Mouse (Mus musculus) stomach, postnatal 0 days (tissue): ENCODE results near the gene Cd83. TPM values are rescaled to one million over a fixed set of nuclear protein-coding genes. Genes with fewer than 3 reads are reported as not detected.

Experiments
- ATAC-seq: fragments of 200-750 bp; cut with Nextera tagmentation; 2 replicates; pipeline ENCODE4 v1.8.0; 2017; ENCODE audit not compliant: low FRiP score, low TSS enrichment
- DNase-seq: peaks from one replicate; pipeline ENCODE4 v3.0.0-alpha.2; 2016; ENCODE audit warnings: low spot score
- H3K27ac ChIP-seq: fragments of 300-500 bp; sonication (generic); replicated peaks from 2 replicates; pipeline ENCODE4 v1.5.1; 2014; ENCODE audit warnings: mild to moderate bottlenecking, control low read depth
- H3K27me3 ChIP-seq: fragments of 300-500 bp; sonication (generic); 2 replicates; pipeline ENCODE4 v1.6.1; 2014; ENCODE audit warnings: low read length; ENCODE audit not compliant: control insufficient read depth, insufficient read depth
- H3K36me3 ChIP-seq: fragments of 300-500 bp; sonication (generic); 2 replicates; pipeline ENCODE4 v1.6.1; 2014; ENCODE audit warnings: low read length, mixed read lengths; ENCODE audit not compliant: control insufficient read depth, insufficient read depth
- H3K4me1 ChIP-seq: fragments of 300-500 bp; sonication (generic); replicated peaks from 2 replicates; pipeline ENCODE4 v1.6.1; 2014; ENCODE audit warnings: antibody characterized with exemption; ENCODE audit not compliant: control insufficient read depth, insufficient read depth
- H3K4me2 ChIP-seq: fragments of 300-500 bp; sonication (generic); replicated peaks from 2 replicates; pipeline ENCODE4 v1.6.1; 2014; ENCODE audit warnings: low read depth, mild to moderate bottlenecking, control low read depth, moderate library complexity
- H3K4me3 ChIP-seq: fragments of 300-500 bp; sonication (generic); 2 replicates; pipeline ENCODE4 v1.5.1; 2014; ENCODE audit warnings: low read depth, low read length, control low read depth
- H3K9ac ChIP-seq: fragments of 300-500 bp; sonication (generic); 2 replicates; pipeline ENCODE4 v1.6.1; 2014; ENCODE audit warnings: mild to moderate bottlenecking, low read length, control low read depth, mixed read lengths
- H3K9me3 ChIP-seq: fragments of 300-500 bp; sonication (generic); 2 replicates; pipeline ENCODE4 v1.6.1; 2016; ENCODE audit warnings: low read length; ENCODE audit not compliant: control insufficient read depth
- CTCF ChIP-seq: IDR thresholded peaks from 2 replicates; pipeline ENCODE4 v1.5.1; 2016; ENCODE audit warnings: antibody characterized with exemption, low read depth, mild to moderate bottlenecking, moderate library complexity
- EP300 ChIP-seq: optimal IDR thresholded peaks from 2 replicates; pipeline ENCODE3; 2016; ENCODE audit warnings: antibody characterized with exemption
- WGBS: fragments of 180-500 bp; shearing (Covaris S2); extraction: QIAGEN DNeasy Blood & Tissue Kit; methylation state at CpG from one replicate; pipeline ENCODE4 v1.1.7; 2014; 5-methylcytosine and 5-hydroxymethylcytosine counted together
- polyA plus RNA-seq: library from polyadenylated mRNA; unstranded; fragments of >200 nt; fragmentation: Nextera tagmentation; extraction: Ambion mirVana; gene quantifications from 2 replicates; pipeline ENCODE4 v1.2.1, GENCODE M21; 2015

Gene Cd83
- polyA plus RNA-seq, result 2.1 and 2.9 TPM in 2 replicates

- 5% methylated on average over 72 of the region's 73 CpGs for WGBS
- H3K27me3 ChIP-seq, result no peaks in the 10 kb centered on the region; the same call in 1 of the 2 replicates
- H3K9ac ChIP-seq, result peak within 1 kb of the TSS; percentile 58
- H3K4me2 ChIP-seq, result peak within 1 kb of the TSS; percentile 91
- peak within 1 kb of the TSS; percentile 52 for H3K4me3 ChIP-seq
- ATAC-seq, result peak; percentile 85
- no peaks in the 10 kb centered on the region for H3K9me3 ChIP-seq
- no peak within 1 kb of the TSS for H3K27ac ChIP-seq
- TF ChIP-seq EP300, result no peak
- no peak for TF ChIP-seq CTCF
- H3K36me3 ChIP-seq, result no peaks in the 10 kb centered on the region
- no peaks in the 10 kb centered on the region for H3K4me1 ChIP-seq
- peak; percentile 74 for DNase-seq
Measured at GRCm38 (mm10) chr13:43784725-43785711, at the start of gene Cd83. Gene Cd83, plus strand, starts transcription at chr13:43784775.

DNA sequence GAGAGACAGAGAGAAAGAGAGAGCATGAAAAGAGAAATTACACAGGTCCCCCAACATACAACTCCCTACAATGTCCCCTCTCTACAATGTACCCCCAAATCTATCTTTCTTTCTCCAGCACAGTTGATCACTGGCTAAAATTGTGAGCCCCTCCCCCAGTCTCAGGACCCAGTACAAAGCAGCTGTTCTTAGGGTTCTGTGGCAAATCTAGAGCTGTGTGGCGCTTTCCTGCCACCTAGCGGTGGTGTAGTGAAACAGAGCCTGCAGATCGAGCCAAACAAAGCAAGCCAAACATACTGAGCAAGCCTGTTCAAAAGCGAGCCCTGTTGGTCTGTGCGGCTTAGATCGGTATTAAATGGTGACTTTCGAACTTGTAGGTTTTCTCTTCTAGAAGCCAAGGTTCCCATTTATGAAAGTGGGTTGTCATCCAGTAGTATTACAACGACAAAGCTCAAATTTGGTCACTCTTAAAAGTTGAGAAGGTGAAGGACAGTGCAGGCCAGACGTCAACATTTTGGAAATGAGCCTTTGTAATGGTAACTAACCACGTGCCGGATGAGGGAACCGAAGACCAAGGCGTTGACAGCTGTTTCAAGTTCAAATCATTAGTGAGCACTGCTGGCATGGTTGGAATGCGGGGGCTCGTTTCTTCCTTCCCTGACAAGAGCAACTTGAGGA, 44.8 kb upstream of the Cd83 start:
- TF ChIP-seq EP300 (no peak), CTCF (peak; percentile 98)
- Histone ChIP-seq H3K4me1 (no peaks in the 10 kb centered on the region), H3K9ac (no peak overlapping the region), H3K27ac (no peak overlapping the region), H3K36me3 (no peaks in the 10 kb centered on the region), H3K4me2 (no peak overlapping the region), H3K9me3 (no peaks in the 10 kb centered on the region), H3K27me3 (no peaks in the 10 kb centered on the region), H3K4me3 (no peak overlapping the region)
- WGBS, result 27% methylated on average over 15 of the region's 15 CpGs
- DNase-seq, result peak; percentile 79
- peak; percentile 69 for ATAC-seq

DNA sequence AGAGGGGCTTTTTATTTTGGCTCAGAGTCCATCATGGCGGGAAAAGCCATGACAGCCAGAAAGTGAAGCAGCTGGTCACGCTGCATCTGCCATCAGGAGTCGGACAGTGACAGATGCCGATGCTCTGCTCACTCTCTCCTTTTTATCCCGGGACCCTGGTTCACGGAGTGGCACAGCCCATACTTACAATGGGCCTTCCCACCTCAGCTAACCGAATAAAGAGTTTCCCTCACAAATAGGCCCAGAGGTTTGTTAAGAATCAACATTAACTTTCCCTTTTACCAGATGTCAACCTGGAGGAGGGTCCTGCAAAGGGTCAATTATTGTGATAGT, 44.3 kb upstream of the Cd83 start:
- WGBS, result 66% methylated on average over 7 of the region's 7 CpGs
- no peak overlapping the region for H3K9ac ChIP-seq
- ATAC-seq, result no peak

GRCm38 (mm10) chr13:43742677-43743076, 41.9 kb upstream of the Cd83 start:
- 61% methylated on average over 3 of the region's 3 CpGs for WGBS
- H3K4me3 ChIP-seq, result no peak overlapping the region
- H3K4me2 ChIP-seq, result no peak overlapping the region
- DNase-seq (no peak), ATAC-seq (no peak)
- no peak overlapping the region for H3K27ac ChIP-seq
- TF ChIP-seq EP300, result no peak
- TF ChIP-seq CTCF, result peak; percentile 15; the same call in 1 of the 2 replicates
- H3K4me1 ChIP-seq, result no peaks in the 10 kb centered on the region
- no peak overlapping the region for H3K9ac ChIP-seq
- H3K27me3 ChIP-seq, result no peaks in the 10 kb centered on the region
- H3K36me3 ChIP-seq, result no peaks in the 10 kb centered on the region
- H3K9me3 ChIP-seq, result no peaks in the 10 kb centered on the region

More for the DNA sequence above, 44.3 kb upstream of the Cd83 start:
- Histone ChIP-seq H3K27me3 (no peaks in the 10 kb centered on the region), H3K4me1 (no peaks in the 10 kb centered on the region), H3K27ac (no peak overlapping the region), H3K9me3 (no peaks in the 10 kb centered on the region), H3K4me2 (no peak overlapping the region), H3K36me3 (no peaks in the 10 kb centered on the region), H3K4me3 (no peak overlapping the region)
- no peak for TF ChIP-seq CTCF
- no peak for TF ChIP-seq EP300
- DNase-seq, result no peak

DNA sequence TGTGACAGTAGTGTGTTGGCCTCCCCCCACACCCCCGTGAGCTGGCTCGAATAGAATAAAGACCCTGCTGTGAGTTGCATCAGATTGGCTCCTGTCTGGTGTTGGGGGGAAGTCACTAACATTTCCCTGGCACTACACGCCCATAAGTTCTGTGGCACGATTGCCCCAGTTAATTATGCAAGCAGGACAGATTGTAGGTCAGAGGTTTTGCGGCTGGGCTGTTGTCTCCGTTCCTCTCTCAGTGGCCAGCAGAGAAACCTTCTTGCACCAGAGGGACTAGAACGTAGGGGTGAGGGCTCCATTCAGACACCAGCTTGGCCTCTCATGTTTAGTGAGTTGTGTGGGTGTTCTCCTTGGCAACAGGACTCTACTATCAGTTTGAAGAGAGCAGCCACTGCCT, 40.3 kb upstream of the Cd83 start:
- DNase-seq (no peak), ATAC-seq (no peak)
- no peaks in the 10 kb centered on the region for H3K9me3 ChIP-seq
- H3K4me3 ChIP-seq, result no peak overlapping the region
- H3K4me1 ChIP-seq, result no peaks in the 10 kb centered on the region
- TF ChIP-seq EP300 (no peak), CTCF (no peak)
- 85% methylated on average over 7 of the region's 7 CpGs for WGBS
- no peaks in the 10 kb centered on the region for H3K27me3 ChIP-seq
- no peak overlapping the region for H3K27ac ChIP-seq
- H3K36me3 ChIP-seq, result no peaks in the 10 kb centered on the region
- no peak overlapping the region for H3K9ac ChIP-seq
- no peak overlapping the region for H3K4me2 ChIP-seq

- Histone ChIP-seq H3K4me3 (no peak overlapping the region), H3K27ac (no peak overlapping the region), H3K27me3 (no peaks in the 10 kb centered on the region), H3K36me3 (no peaks in the 10 kb centered on the region), H3K4me2 (no peak overlapping the region), H3K9ac (no peak overlapping the region), H3K4me1 (no peaks in the 10 kb centered on the region), H3K9me3 (no peaks in the 10 kb centered on the region)
- 76% methylated on average over 3 of the region's 3 CpGs for WGBS
- no peak for ATAC-seq
- TF ChIP-seq EP300 (no peak), CTCF (peak; percentile 55)
- no peak for DNase-seq
Measured at GRCm38 (mm10) chr13:43750301-43750700, 34.3 kb upstream of the Cd83 start.
